Mouse (Mus musculus) 416B (cell line): ENCODE measurements at regions not wholly inside any gene's neighbourhood (a gene's known extent, or its start where the extent isn't known, plus 50 kb on each side); places are given as distances from the start of the nearest gene placed in this dataset.
A peak's percentile ranks its signal among the peaks of the same experiment; 100 is the strongest.

Experiments
- DNase-seq: peaks from one replicate; pipeline ENCODE4 v3.0.0; 2011; ENCODE audit warnings: low read depth

DNA sequence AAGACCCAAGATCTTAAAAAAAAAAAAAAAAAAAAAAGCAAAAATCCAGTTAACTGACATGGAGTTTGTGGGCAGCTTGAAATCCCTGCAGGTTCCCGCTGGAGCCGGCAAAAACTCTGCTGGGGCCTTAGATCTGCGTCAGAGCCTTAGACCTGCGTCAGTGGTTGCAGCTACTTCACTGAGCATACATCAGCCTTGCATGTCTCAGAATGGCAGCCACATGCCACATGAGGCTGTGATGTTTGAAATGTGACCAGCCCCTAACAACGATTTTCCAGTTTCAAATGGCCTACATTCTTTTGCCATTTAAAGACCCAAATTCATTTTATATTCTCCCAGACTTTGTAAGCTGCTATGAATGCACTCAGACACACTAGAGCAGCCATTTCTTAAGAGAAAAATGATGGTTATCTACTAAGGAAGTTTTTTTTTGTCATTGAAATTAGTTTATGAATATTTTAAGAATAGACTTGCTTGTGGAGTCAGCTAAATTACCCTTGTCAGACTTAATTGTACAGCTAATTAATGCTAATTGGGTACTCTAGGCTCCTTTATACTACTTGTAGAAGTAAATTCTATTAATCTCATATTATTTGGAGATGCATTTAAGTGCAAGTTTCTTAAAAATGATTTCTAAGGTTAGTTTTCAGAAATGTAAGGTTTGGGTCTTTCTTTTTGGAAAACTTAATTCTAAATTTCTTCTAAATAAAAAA lies 70.8 kb downstream of the Toporsl start:
- DNase-seq: no peak

DNA sequence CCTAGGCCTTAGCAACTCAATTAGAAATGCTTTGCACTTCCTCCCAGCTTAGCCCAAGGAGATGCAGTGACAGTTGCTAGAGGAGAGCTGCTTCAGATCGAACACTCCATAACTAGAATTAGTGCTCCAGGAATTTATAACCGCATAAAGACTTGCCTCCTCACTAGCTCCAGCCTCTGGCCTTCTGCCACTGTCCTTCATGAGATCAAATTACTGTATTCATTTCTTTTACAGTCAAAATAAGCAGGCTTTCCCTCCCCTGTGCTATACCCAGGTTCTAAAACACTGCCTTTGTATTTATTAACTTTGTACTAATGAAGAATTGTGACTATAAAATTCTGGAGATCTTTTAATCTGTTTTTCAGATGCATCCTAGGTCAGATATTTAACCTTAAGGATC lies 104.8 kb upstream of the Olfr275 start:
- DNase-seq: no peak

DNA sequence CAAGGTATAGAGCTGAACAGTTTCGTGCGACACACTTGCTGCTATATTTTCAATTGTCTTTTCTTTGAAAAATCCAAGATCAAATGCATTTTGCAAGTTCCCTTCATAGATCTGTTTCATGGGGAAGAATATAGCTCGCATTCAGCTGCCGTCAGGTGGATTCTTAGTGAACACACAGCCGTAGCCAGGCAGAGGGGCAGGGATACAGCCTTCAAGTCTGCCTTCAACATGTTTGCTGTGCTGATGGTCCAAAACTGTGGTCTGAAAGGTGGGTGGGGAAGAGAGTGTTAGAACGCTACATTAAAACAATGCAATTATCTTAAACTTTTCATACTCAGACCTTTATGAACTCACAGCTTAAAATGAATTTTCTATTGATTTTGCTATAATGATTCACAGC lies 88.2 kb upstream of the Olfr275 start:
- DNase-seq: peak; percentile 3

DNA sequence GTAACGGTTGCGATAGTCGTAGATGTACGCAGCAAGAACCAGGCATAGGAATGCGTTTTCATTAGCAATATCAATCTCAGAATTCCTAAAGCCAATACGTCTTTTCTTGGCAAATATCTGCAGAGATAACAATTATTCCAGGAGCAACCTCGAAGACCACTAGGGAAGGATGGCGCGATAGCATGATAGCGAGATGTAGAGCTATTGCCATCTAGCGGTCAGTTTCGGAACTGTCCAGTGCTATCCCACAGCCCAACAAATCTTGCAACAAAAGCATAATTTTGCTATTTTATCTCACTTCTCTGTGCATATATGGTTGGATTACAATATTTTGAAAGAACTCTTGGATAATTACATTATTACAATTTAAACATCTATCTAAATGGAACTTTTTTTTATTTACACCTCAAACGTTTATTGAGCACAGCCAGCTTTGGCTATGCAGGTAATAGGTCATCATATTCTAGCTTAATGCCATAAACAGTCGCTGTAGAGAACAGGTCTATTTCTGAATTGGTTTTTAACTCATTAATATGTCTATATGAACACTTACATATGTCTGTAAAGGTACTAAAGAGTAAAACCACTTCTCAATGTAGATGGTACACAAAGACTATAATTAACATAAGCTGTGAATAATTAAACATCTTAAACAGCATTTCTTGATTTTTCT lies 87.6 kb upstream of the Olfr275 start:
- DNase-seq: peak; percentile 65

DNA sequence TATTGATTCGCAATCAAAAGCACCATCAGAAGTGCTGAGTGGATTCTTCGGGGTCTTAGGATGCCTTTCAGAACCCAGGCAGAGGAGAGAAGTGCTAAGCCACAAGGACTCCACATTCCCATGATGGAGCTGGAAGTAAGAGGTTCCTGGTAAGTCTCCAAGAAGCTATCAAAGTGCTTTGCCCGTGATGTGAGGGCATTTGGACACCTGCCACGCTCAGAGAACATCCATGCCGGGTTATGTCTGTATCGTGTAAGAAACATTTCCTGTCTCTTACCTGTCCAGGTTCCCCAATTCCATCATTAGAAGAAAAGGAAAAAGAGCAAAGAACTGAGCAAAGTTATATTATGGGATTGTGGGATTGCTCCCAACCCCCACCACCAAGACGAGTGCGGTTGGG lies 81.3 kb upstream of the Olfr275 start:
- DNase-seq: no peak

DNA sequence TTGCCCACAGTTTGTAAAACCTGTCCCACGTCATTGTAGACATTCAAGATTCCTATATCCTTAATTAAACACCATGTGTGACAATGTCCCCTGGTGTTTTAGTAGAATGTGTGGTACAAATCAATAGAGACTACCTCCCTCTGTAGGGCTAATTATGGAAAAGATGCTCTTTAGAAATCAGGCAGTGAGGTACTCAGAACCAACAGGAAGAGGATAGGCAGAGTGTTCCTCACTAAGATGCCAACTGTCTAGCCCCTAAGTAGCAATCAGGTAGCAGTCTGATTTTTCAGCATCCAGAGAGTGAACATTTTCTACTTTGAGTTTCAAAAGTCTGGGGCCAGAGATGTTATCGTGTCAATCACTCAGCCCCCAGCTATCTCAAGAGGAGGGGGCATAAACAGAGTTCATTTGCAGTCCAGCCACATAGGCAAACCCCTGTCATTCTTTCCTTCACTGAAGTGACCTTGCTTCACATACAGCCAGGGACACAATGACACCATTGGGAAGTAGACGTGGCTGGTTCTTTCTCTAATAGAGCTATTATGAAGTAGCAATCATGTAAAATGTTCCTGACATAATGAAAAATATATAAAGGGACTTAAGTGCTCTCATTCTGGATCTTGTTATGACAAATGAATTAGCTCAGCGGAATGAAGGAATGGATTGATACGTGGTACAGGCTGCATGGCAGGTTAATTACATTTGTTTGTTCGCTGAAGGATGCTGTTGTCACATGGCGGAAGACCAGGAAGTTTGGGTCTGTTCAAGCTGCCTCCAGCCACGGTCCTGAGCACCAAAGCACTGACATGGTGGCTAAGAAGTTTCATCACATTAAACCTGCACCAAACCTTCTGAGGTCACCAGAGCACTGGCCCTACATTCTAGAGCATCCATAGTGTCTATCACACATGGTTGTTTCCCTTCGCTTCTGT lies 74.6 kb upstream of the Olfr275 start:
- no peak for DNase-seq

DNA sequence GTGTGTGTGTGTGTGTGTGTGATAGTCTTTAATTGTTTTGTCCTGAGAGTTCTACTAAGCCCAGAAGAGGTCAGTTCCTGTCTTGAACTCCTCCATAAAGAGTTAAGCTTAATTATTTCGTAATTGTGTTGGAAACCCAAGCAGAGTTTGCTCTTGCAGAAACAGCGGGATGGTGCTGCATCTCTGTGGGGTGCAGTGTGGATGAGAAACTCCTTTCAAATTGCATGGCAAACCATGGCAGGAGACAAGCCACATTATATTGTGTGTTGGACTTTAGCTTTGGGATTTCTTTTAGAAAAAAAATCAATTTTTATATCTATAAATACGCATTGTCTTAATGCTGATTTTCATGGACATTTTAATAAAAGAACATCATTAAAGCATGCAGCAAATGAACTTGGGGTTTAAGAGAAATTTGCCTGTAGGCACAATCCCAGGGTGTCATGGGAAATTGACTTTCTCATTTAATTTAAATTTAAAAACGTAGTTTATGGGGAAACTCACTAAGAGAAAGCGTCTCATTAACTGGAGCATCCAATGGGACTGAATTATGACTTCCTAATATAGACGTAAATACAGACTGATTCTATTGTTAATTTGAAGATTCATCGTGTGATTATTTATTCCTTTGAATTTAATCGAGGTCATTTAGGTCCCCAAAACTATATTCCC lies 61.4 kb upstream of the Olfr275 start:
- DNase-seq: no peak
